Mouse (Mus musculus) liver, embryonic 13.5 days (tissue): Measurements from ENCODE around the gene Cd22. TPM values are rescaled to one million over a fixed set of nuclear protein-coding genes. Genes with fewer than 3 reads are reported as not detected.

ENCODE experiments used
- ATAC-seq: fragments of 200-750 bp; cut with Nextera tagmentation; 2 replicates; pipeline ENCODE4 v1.8.0; 2017; ENCODE audit warnings: low read depth, mild to moderate bottlenecking, moderate number of reproducible peaks, moderate library complexity
- DNase-seq: peaks from one replicate; pipeline ENCODE4 v3.0.0; 2022
- H3K27ac ChIP-seq: fragments of 300-500 bp; sonication (generic); 2 replicates; pipeline ENCODE4 v1.5.1; 2015; ENCODE audit warnings: moderate library complexity, mild to moderate bottlenecking, inconsistent platforms
- H3K27me3 ChIP-seq: fragments of 300-500 bp; sonication (generic); 2 replicates; pipeline ENCODE4 v1.6.1; 2015; ENCODE audit warnings: mild to moderate bottlenecking, inconsistent platforms
- H3K36me3 ChIP-seq: fragments of 300-500 bp; sonication (generic); 2 replicates; pipeline ENCODE4 v1.6.1; 2015; ENCODE audit warnings: mild to moderate bottlenecking, inconsistent platforms
- H3K4me1 ChIP-seq: fragments of 300-500 bp; sonication (generic); replicated peaks from 2 replicates; pipeline ENCODE4 v1.6.1; 2015; ENCODE audit warnings: inconsistent platforms
- H3K4me2 ChIP-seq: fragments of 300-500 bp; sonication (generic); 2 replicates; pipeline ENCODE4 v1.6.1; 2015; ENCODE audit warnings: inconsistent platforms, mild to moderate bottlenecking, moderate library complexity
- H3K4me3 ChIP-seq: fragments of 300-500 bp; sonication (generic); replicated peaks from 2 replicates; pipeline ENCODE4 v1.5.1; 2015; ENCODE audit warnings: mild to moderate bottlenecking, inconsistent platforms
- H3K9ac ChIP-seq: fragments of 300-500 bp; sonication (generic); 2 replicates; pipeline ENCODE4 v1.6.1; 2015; ENCODE audit warnings: mild to moderate bottlenecking, inconsistent platforms
- H3K9me3 ChIP-seq: fragments of 300-500 bp; sonication (generic); replicated peaks from 2 replicates; pipeline ENCODE4 v1.6.1; 2016; ENCODE audit warnings: inconsistent platforms
- WGBS: fragments of 180-500 bp; shearing (Covaris S2); methylation state at CpG from one replicate; pipeline ENCODE4 v1.1.7; 2015; ENCODE audit not compliant: insufficient replicate concordance; 5-methylcytosine and 5-hydroxymethylcytosine counted together
- polyA plus RNA-seq: library from polyadenylated mRNA; unstranded; fragments of >200 nt; fragmentation: Nextera tagmentation; extraction: Ambion mirVana; gene quantifications from 2 replicates; pipeline ENCODE4 v1.2.1, GENCODE M21; 2015

Gene Cd22
- polyA plus RNA-seq, 1 experiment from 2014 or later, result 0.07 TPM

GRCm38 (mm10) chr7:30861464-30861863 lies 18.7 kb downstream of the Cd22 start, which contains the start of gene Ffar1:
Gene Ffar1 (minus strand): TSS chr7:30861564.
- Histone ChIP-seq H3K27me3 (no peaks in the 10 kb centered on the region), H3K27ac (no peak within 1 kb of the TSS), H3K36me3 (no peaks in the 10 kb centered on the region), H3K9ac (no peak within 1 kb of the TSS), H3K4me2 (no peak within 1 kb of the TSS), H3K4me3 (no peak within 1 kb of the TSS), H3K9me3 (no peaks in the 10 kb centered on the region), H3K4me1 (0 out of 2 replicates have a peak, but pooled peaks cover 7% of the 10 kb centered on the region)
- ATAC-seq (no peak), DNase-seq (no peak)
- WGBS, result 72% methylated on average over 12 of the region's 12 CpGs

DNA sequence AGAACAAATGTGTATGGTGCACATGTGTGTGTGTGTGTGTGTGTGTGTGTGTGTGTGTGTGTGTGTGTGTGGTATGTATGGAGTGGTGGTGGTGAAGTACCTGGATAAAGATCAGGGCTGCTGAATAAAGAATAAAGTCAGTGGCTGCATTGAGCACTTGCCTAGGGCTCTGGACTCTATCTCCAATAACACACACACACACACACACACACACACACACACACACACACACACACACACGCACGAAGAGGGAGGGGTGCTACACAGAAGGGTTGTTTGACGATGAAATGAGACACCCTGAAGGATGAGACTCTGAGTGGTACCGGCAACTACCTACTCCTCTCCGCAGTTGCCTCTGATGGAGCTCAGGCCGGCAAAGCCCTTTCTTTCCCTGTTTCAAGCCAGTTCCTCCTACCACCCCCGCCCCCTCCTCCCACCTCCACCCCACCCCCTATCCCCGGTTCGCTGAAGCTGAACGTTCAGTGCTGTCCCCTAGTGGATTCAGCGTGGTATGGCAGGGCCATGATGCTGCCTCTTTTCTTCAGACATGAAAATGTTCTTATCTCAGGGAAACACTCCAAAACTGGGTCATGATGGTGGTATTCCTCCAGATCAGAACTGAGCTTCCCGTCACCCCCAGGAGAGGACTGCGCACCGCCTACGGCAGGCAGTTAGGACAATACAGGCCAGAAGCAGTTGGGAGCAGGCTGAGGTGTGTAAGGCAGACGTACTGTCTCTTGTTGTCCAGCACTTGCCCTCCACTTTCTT lies 20.3 kb downstream of the Cd22 start:
- no peak overlapping the region for H3K4me3 ChIP-seq
- no peak overlapping the region for H3K9ac ChIP-seq
- H3K27ac ChIP-seq, result no peak overlapping the region
- ATAC-seq, result peak; percentile 55; the same call in 1 of the 2 replicates
- WGBS, result 4% methylated on average over 15 of the region's 16 CpGs
- peak overlapping the region; percentile 32; the same call in 1 of the 2 replicates for H3K4me2 ChIP-seq
- H3K4me1 ChIP-seq, result 0 out of 2 replicates have a peak, but pooled peaks cover 7% of the 10 kb centered on the region
- no peaks in the 10 kb centered on the region for H3K9me3 ChIP-seq
- H3K27me3 ChIP-seq, result no peaks in the 10 kb centered on the region
- peak; percentile 40 for DNase-seq
- no peaks in the 10 kb centered on the region for H3K36me3 ChIP-seq

DNA sequence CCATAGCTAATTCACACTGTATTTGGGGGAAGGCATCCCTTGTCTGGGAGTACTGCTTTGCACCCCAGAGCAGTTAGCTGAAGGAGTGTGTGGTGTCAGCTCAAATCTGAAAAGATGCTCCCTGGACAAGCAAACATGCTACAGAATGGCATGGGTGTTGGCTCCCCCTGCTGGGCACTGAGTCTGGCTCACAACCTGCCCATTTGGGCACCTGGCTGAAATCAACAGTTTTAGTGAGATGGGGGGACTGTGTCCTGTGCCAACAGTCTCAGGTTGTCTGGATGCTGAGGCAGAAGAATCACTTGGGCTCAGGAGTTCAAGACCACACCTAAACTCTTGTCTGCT lies 20.9 kb downstream of the Cd22 start:
- Histone ChIP-seq H3K27ac (no peak overlapping the region), H3K4me1 (0 out of 2 replicates have a peak, but pooled peaks cover 7% of the 10 kb centered on the region), H3K9ac (no peak overlapping the region), H3K4me3 (no peak overlapping the region), H3K27me3 (no peaks in the 10 kb centered on the region), H3K9me3 (no peaks in the 10 kb centered on the region), H3K4me2 (no peak overlapping the region), H3K36me3 (no peaks in the 10 kb centered on the region)
- ATAC-seq (peak; percentile 43; the same call in 1 of the 2 replicates), DNase-seq (peak; percentile 32)

DNA sequence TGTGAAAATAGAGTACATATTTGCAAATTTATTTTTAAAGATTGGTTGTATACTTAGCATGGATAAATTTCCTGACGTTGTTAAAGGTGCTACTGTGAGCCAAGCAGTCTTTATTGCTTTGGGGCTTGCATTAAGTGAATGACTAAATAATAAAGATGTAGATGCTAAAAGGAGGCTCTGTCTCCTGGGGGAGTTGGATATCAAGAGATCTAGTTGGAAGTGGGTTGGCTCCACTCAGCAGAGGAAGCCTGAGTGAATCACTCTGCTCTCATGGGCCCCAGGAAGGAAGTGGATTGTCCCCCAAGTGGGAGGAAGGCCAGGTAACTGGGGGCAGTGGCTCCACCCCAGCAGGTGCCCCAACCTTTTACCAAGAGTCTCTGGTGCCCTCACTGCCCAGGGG lies 22.4 kb downstream of the Cd22 start:
- H3K27me3 ChIP-seq, result no peaks in the 10 kb centered on the region
- H3K36me3 ChIP-seq, result no peaks in the 10 kb centered on the region
- no peak overlapping the region for H3K4me3 ChIP-seq
- 51% methylated on average over 1 of the region's 1 CpGs for WGBS
- H3K9me3 ChIP-seq, result no peaks in the 10 kb centered on the region
- H3K9ac ChIP-seq, result no peak overlapping the region
- DNase-seq (no peak), ATAC-seq (no peak)
- H3K4me2 ChIP-seq, result no peak overlapping the region
- H3K4me1 ChIP-seq, result 0 out of 2 replicates have a peak, but pooled peaks cover 7% of the 10 kb centered on the region
- no peak overlapping the region for H3K27ac ChIP-seq

GRCm38 (mm10) chr7:30856078-30856477 lies 24.1 kb downstream of the Cd22 start, which contains the start of gene Ffar3:
Gene Ffar3 (minus strand): TSS chr7:30856178.
- Histone ChIP-seq H3K9me3 (no peaks in the 10 kb centered on the region), H3K36me3 (no peaks in the 10 kb centered on the region), H3K9ac (no peak within 1 kb of the TSS), H3K27ac (no peak within 1 kb of the TSS), H3K27me3 (no peaks in the 10 kb centered on the region), H3K4me2 (no peak within 1 kb of the TSS), H3K4me3 (no peak within 1 kb of the TSS), H3K4me1 (0 out of 2 replicates have a peak, but pooled peaks cover 7% of the 10 kb centered on the region)
- WGBS, result 60% methylated on average over 6 of the region's 6 CpGs
- ATAC-seq (no peak), DNase-seq (no peak)

DNA sequence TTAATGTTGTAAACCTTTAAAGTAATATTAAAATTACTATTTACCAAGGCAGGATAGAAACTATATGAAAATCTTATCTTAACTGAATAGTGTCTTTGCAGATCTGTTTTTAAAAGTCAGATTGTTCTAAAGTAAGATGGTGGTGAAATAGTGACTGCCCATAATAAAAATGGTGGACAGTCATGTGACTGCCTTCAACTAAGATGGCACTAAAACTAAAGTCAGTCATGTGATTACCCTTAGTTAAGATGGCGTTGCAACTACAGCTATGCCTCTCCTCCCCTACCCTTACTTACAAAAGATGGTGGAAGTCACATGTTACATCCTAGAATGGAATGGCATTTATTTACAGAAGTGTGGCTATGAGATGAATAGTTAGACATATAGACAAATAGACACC lies 28.7 kb downstream of the Cd22 start:
- DNase-seq, result no peak
- Histone ChIP-seq H3K27me3 (no peaks in the 10 kb centered on the region), H3K36me3 (no peaks in the 10 kb centered on the region), H3K27ac (no peak overlapping the region), H3K4me3 (no peak overlapping the region), H3K9ac (no peak overlapping the region), H3K4me1 (no peaks in the 10 kb centered on the region; the same call in 1 of the 2 replicates), H3K4me2 (no peak overlapping the region), H3K9me3 (no peaks in the 10 kb centered on the region)
- no peak for ATAC-seq
- WGBS, result 59% methylated on average over 1 of the region's 1 CpGs

- Histone ChIP-seq H3K4me3 (no peak overlapping the region), H3K27me3 (no peaks in the 10 kb centered on the region), H3K4me1 (peaks cover 11% of the 10 kb centered on the region), H3K36me3 (no peaks in the 10 kb centered on the region), H3K4me2 (no peak overlapping the region), H3K27ac (no peak overlapping the region), H3K9ac (no peak overlapping the region), H3K9me3 (no peaks in the 10 kb centered on the region)
- ATAC-seq (no peak), DNase-seq (no peak)
- WGBS, result 57% methylated on average over 6 of the region's 6 CpGs
These were observed 32.2 kb downstream of the Cd22 start for GRCm38 (mm10) chr7:30847934-30848333.

DNA sequence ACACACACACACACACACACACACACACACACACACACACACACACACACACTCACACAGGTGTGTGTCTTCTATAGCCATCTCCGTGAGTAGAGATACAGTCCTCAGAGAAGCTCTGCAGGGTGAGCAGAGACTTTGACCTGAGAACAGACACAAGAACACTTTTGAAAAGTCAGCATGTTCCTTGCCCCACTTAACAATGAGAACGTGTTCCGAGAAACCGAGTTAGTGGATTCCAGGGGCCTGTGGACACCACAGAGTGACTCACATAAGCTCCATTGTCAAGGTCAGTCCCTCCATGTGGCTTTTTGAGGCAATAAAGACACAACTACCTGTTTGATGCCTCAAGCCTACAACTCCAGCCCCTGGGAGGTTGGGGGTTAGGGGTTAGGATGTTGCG lies 32.8 kb downstream of the Cd22 start:
- no peak overlapping the region for H3K9ac ChIP-seq
- 57% methylated on average over 5 of the region's 5 CpGs for WGBS
- no peak overlapping the region for H3K4me3 ChIP-seq
- no peak overlapping the region for H3K27ac ChIP-seq
- H3K9me3 ChIP-seq, result no peaks in the 10 kb centered on the region
- H3K36me3 ChIP-seq, result no peaks in the 10 kb centered on the region
- peaks cover 11% of the 10 kb centered on the region for H3K4me1 ChIP-seq
- no peak for DNase-seq
- no peak overlapping the region for H3K4me2 ChIP-seq
- no peaks in the 10 kb centered on the region for H3K27me3 ChIP-seq
- ATAC-seq, result no peak

DNA sequence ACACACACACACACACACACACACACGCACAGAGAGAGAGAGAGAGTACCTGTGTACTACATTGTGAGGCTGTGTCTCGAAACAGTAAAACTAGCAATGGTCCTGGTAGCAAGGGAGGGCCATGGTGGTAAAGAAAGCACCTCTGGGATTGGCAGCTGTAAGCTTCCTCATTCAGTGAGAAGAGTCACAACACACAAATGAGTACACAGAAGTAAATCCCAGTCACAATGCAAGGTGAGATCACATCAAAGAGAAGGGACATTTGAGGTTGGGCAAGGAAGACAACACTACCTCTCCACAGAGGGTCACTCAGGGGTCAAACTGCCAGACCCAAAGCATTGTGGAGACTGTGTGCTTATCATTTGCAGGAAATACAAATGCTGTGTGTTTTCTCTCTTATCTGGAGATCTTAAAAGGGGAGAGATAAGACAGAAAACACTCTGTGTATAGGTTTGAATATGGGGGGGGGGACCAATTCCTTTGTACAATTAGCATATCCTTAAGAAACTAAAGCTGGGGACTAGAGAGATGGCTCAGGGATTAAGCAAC lies 33.6 kb downstream of the Cd22 start:
- DNase-seq (no peak), ATAC-seq (no peak)
- H3K27ac ChIP-seq, result no peak overlapping the region

DNA sequence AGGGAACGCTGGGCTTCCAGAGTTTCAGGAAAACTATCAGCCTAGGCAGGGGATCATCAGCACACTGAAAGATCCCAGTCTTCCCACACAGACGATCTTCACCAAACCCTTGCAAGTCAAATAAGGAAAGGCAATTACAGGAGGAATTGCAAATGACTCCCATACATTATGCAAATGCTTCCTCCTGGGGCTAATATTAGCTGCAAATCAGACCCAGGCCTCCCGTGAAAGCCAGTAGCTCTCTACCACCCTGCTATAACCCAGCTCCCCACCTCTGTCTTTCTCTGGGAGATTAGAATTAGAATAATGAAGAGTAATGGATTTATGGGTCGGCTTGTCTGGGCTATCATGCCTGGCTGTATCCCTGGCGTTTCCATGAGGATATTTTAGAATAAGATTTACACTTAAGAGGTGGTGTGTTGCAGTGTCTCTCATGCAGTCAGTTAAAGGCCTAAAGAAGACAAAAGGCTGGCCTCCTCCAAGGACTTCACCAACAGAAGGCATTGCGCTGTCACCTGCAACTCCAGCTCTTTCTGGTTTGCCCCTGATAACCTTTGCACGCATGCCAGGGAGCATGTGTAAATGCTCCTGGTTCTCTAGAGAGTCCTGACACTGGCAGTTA lies 35.4 kb downstream of the Cd22 start:
- 47% methylated on average over 7 of the region's 7 CpGs for WGBS
- no peaks in the 10 kb centered on the region for H3K27me3 ChIP-seq

More for the DNA sequence above, 33.6 kb downstream of the Cd22 start:
- no peak overlapping the region for H3K4me2 ChIP-seq
- no peaks in the 10 kb centered on the region for H3K9me3 ChIP-seq
- WGBS, result 39% methylated on average over 2 of the region's 2 CpGs
- H3K4me3 ChIP-seq, result no peak overlapping the region
- no peaks in the 10 kb centered on the region for H3K27me3 ChIP-seq
- no peaks in the 10 kb centered on the region for H3K36me3 ChIP-seq
- H3K9ac ChIP-seq, result no peak overlapping the region
- H3K4me1 ChIP-seq, result peaks cover 15% of the 10 kb centered on the region

DNA sequence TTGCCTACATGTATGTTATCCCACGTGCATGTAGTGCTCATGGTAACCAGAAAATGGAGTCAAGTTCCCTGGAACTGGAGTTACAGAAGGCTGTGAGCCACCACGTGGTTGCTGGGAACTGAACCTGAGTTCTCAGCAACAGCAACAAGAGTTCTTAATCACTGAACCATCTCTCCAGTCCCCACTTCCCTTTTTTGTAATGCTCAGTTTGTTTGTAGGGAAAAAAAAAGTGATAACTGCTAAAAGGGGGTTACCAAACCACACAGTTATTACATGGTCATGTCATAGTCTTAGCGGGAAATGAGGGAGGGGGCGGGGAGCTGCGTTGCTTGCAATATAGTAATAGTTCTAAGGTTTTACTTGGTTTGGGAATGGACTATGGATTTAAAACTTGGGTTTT lies 38.0 kb downstream of the Cd22 start:
- WGBS, result 21% methylated on average over 5 of the region's 5 CpGs
- ATAC-seq, result no peak
- no peaks in the 10 kb centered on the region for H3K36me3 ChIP-seq

More for the DNA sequence above, 35.4 kb downstream of the Cd22 start:
- Histone ChIP-seq H3K9me3 (no peaks in the 10 kb centered on the region), H3K9ac (no peak overlapping the region), H3K4me1 (peaks cover 20% of the 10 kb centered on the region), H3K27ac (no peak overlapping the region), H3K4me3 (no peak overlapping the region), H3K4me2 (no peak overlapping the region), H3K36me3 (no peaks in the 10 kb centered on the region)
- ATAC-seq (no peak), DNase-seq (no peak)

More for the DNA sequence above, 38.0 kb downstream of the Cd22 start:
- no peak for DNase-seq
- H3K4me3 ChIP-seq, result no peak overlapping the region
- H3K4me1 ChIP-seq, result peaks cover 20% of the 10 kb centered on the region
- H3K9me3 ChIP-seq, result no peaks in the 10 kb centered on the region
- H3K27ac ChIP-seq, result no peak overlapping the region
- H3K9ac ChIP-seq, result no peak overlapping the region
- no peaks in the 10 kb centered on the region for H3K27me3 ChIP-seq
- no peak overlapping the region for H3K4me2 ChIP-seq
